Mouse (Mus musculus): ENCODE results near the gene Dcaf8. TPM values are rescaled to one million over a fixed set of nuclear protein-coding genes. Genes with fewer than 3 reads are reported as not detected.
A peak's percentile ranks its signal among the peaks of the same experiment; 100 is the strongest.

Dcaf8 gene
- polyA plus RNA-seq, 1 experiment, result 53.2 TPM

- H3K36me3 ChIP-seq (ENCODE audit: control insufficient read depth, insufficient read depth, low read length), result peaks cover 1% of the 10 kb centered on the region
- H3K27ac ChIP-seq (ENCODE audit: control insufficient read depth, insufficient read depth, low read depth, low read length), result no peak overlapping the region
- no peaks in the 10 kb centered on the region for H3K4me1 ChIP-seq (ENCODE audit: control insufficient read depth, insufficient read depth, low read length)
- H3K4me3 ChIP-seq (ENCODE audit: control insufficient read depth, low read depth, low read length), result no peak overlapping the region
- no peak for TF ChIP-seq POLR2A (IDR thresholded peaks at IDR 0.05; ENCODE audit: control insufficient read depth, low read depth, low read length)
- no peak for TF ChIP-seq CTCF (IDR thresholded peaks at IDR 0.05; ENCODE audit: control insufficient read depth, insufficient read depth, insufficient replicate concordance, low read depth, low read length)
- H3K27me3 ChIP-seq (ENCODE audit: control insufficient read depth, insufficient read depth, low read length), result no peaks in the 10 kb centered on the region
Observed at GRCm38 (mm10) chr1:172181777-172182176, 33.9 kb downstream of the Dcaf8 start.

DNA sequence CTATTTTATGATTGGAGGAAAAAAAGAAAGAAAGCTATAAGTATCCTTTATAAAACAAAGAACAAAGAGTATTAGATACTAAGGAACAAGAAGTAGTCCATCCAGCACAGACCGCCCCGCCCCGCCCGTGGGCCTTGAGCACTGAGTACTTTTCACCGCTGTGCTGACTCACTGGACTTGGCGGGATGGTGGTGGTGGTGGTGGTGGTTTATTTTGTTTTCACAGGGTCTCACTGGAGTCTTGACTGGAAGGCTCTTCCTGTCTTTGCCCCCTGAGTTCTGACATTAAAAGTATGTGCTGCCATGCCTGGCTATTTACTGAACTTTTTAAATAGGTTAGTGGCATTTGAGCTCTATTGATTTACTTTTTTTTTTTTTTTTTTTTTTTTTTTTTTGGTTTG is 35.2 kb downstream of the Dcaf8 start:
- TF ChIP-seq CTCF (IDR thresholded peaks at IDR 0.05; ENCODE audit: control insufficient read depth, insufficient read depth, insufficient replicate concordance, low read depth, low read length) (no peak), POLR2A (IDR thresholded peaks at IDR 0.05; ENCODE audit: control insufficient read depth, low read depth, low read length) (no peak)
- no peaks in the 10 kb centered on the region for H3K27me3 ChIP-seq (ENCODE audit: control insufficient read depth, insufficient read depth, low read length)
- H3K36me3 ChIP-seq (ENCODE audit: control insufficient read depth, insufficient read depth, low read length), result peaks cover 4% of the 10 kb centered on the region
- no peaks in the 10 kb centered on the region for H3K4me1 ChIP-seq (ENCODE audit: control insufficient read depth, insufficient read depth, low read length)
- H3K4me3 ChIP-seq (ENCODE audit: control insufficient read depth, low read depth, low read length), result no peak overlapping the region
- H3K27ac ChIP-seq (ENCODE audit: control insufficient read depth, insufficient read depth, low read depth, low read length), result no peak overlapping the region

DNA sequence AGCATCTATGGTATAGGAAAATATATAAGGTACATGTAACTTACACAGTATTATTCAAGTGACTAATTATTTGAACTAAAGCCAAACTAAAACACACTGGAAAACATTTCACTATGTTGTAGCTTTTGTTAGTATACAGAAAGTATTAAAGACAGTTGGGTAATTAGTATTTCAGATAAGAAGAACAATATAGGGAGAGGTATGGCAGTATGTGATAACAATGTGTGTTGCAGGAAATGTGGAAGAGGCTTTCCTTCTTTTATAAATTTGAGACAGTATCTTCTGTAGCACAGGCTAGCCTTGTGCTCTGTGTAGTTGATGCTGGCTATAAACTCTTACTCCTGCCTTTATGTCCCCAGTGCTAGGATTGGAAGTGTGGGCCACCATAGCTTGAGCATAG is 36.0 kb downstream of the Dcaf8 start:
- Histone ChIP-seq H3K4me3 (ENCODE audit: control insufficient read depth, low read depth, low read length) (no peak overlapping the region), H3K36me3 (ENCODE audit: control insufficient read depth, insufficient read depth, low read length) (peaks cover 4% of the 10 kb centered on the region), H3K4me1 (ENCODE audit: control insufficient read depth, insufficient read depth, low read length) (no peaks in the 10 kb centered on the region), H3K27me3 (ENCODE audit: control insufficient read depth, insufficient read depth, low read length) (no peaks in the 10 kb centered on the region), H3K27ac (ENCODE audit: control insufficient read depth, insufficient read depth, low read depth, low read length) (no peak overlapping the region)
- no peak for TF ChIP-seq CTCF (IDR thresholded peaks at IDR 0.05; ENCODE audit: control insufficient read depth, insufficient read depth, insufficient replicate concordance, low read depth, low read length)
- TF ChIP-seq POLR2A (IDR thresholded peaks at IDR 0.05; ENCODE audit: control insufficient read depth, low read depth, low read length), result no peak

DNA sequence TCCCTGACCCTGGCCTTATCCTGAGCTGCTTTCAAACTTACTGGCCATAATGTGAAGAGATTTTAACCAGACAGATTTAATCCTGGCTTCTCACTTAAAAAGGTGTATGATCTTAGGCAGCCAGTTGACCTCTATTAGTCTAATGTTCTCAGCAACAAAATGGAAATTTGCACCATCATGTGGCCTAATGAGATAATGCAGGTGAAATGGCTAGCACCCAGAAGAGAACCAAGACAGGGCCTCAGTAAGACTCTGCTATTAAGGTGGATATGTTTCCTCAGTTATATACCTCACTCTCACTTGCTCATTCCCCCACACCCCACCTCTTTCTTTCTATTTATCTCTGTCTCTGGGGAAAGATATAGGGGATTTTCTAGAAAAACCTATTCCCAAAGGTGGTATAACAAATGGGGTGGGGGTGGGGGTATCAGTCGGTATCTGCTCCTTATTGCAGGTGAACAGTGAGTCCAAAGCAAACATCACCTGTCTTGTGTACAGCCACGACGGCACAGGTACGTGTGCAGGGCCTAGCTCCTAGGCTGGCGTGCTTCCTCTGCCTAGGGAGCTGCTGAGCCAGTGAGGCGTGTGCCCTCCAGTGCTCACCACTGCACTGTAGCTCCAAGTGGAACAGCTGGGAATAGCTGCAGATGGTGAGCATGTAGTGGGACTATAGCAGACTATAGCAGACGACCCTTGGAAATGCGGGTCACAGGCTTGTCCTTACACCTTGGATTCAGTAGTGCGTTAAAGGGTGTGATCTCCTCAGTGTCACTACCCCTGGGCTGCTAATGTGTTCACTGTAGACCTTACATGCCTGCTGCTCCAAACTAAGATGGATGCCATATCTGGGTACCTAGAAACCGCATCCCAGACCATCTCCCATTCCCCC is 38.8 kb downstream of the Dcaf8 start:
- Histone ChIP-seq H3K36me3 (ENCODE audit: control insufficient read depth, insufficient read depth, low read length) (peaks cover 4% of the 10 kb centered on the region), H3K4me1 (ENCODE audit: control insufficient read depth, insufficient read depth, low read length) (no peaks in the 10 kb centered on the region), H3K27me3 (ENCODE audit: control insufficient read depth, insufficient read depth, low read length) (no peaks in the 10 kb centered on the region), H3K4me3 (ENCODE audit: control insufficient read depth, low read depth, low read length) (no peak overlapping the region), H3K27ac (ENCODE audit: control insufficient read depth, insufficient read depth, low read depth, low read length) (no peak overlapping the region)
- TF ChIP-seq POLR2A (IDR thresholded peaks at IDR 0.05; ENCODE audit: control insufficient read depth, low read depth, low read length) (no peak), CTCF (IDR thresholded peaks at IDR 0.05; ENCODE audit: control insufficient read depth, insufficient read depth, insufficient replicate concordance, low read depth, low read length) (no peak)

GRCm38 (mm10) chr1:172188891-172189290 is 41.0 kb downstream of the Dcaf8 start:
- no peak overlapping the region for H3K4me3 ChIP-seq (ENCODE audit: control insufficient read depth, low read depth, low read length)
- H3K36me3 ChIP-seq (ENCODE audit: control insufficient read depth, insufficient read depth, low read length), result peaks cover 4% of the 10 kb centered on the region
- H3K27me3 ChIP-seq (ENCODE audit: control insufficient read depth, insufficient read depth, low read length), result no peaks in the 10 kb centered on the region
- TF ChIP-seq POLR2A (IDR thresholded peaks at IDR 0.05; ENCODE audit: control insufficient read depth, low read depth, low read length) (no peak), CTCF (IDR thresholded peaks at IDR 0.05; ENCODE audit: control insufficient read depth, insufficient read depth, insufficient replicate concordance, low read depth, low read length) (peak; percentile 50; the same call in 1 of the 2 replicates)
- no peak overlapping the region for H3K27ac ChIP-seq (ENCODE audit: control insufficient read depth, insufficient read depth, low read depth, low read length)
- no peaks in the 10 kb centered on the region for H3K4me1 ChIP-seq (ENCODE audit: control insufficient read depth, insufficient read depth, low read length)

GRCm38 (mm10) chr1:172191578-172191977 is 43.7 kb downstream of the Dcaf8 start:
- peaks cover 8% of the 10 kb centered on the region for H3K36me3 ChIP-seq (ENCODE audit: control insufficient read depth, insufficient read depth, low read length)
- no peaks in the 10 kb centered on the region for H3K27me3 ChIP-seq (ENCODE audit: control insufficient read depth, insufficient read depth, low read length)
- no peak for TF ChIP-seq CTCF (IDR thresholded peaks at IDR 0.05; ENCODE audit: control insufficient read depth, insufficient read depth, insufficient replicate concordance, low read depth, low read length)
- no peak for TF ChIP-seq POLR2A (IDR thresholded peaks at IDR 0.05; ENCODE audit: control insufficient read depth, low read depth, low read length)
- no peaks in the 10 kb centered on the region for H3K4me1 ChIP-seq (ENCODE audit: control insufficient read depth, insufficient read depth, low read length)
- no peak overlapping the region for H3K27ac ChIP-seq (ENCODE audit: control insufficient read depth, insufficient read depth, low read depth, low read length)
- no peak overlapping the region for H3K4me3 ChIP-seq (ENCODE audit: control insufficient read depth, low read depth, low read length)

GRCm38 (mm10) chr1:172192217-172192616 is 44.3 kb downstream of the Dcaf8 start:
- Histone ChIP-seq H3K36me3 (ENCODE audit: control insufficient read depth, insufficient read depth, low read length) (peaks cover 6% of the 10 kb centered on the region), H3K27ac (ENCODE audit: control insufficient read depth, insufficient read depth, low read depth, low read length) (no peak overlapping the region; the same call in 1 of the 2 replicates), H3K4me1 (ENCODE audit: control insufficient read depth, insufficient read depth, low read length) (no peaks in the 10 kb centered on the region), H3K4me3 (ENCODE audit: control insufficient read depth, low read depth, low read length) (no peak overlapping the region), H3K27me3 (ENCODE audit: control insufficient read depth, insufficient read depth, low read length) (no peaks in the 10 kb centered on the region)
- no peak for TF ChIP-seq POLR2A (IDR thresholded peaks at IDR 0.05; ENCODE audit: control insufficient read depth, low read depth, low read length)
